Mouse (Mus musculus): ENCODE results near the gene Add2.

- TF ChIP-seq CTCF (IDR thresholded peaks at IDR 0.05; ENCODE audit: control insufficient read depth, insufficient read depth, insufficient read length) (no peak), MAX (IDR thresholded peaks at IDR 0.05) (no peak), MYOD1 (IDR thresholded peaks at IDR 0.05; ENCODE audit: control insufficient read depth, insufficient read length, low read depth) (no peak), USF1 (IDR thresholded peaks at IDR 0.05; ENCODE audit: low read depth) (no peak), CEBPB (IDR thresholded peaks at IDR 0.05; ENCODE audit: low read depth) (no peak)
These were observed 50.8 kb downstream of the Add2 start for GRCm38 (mm10) chr6:86079323-86079722.
